Mouse (Mus musculus): ENCODE results near the gene Tlr13.

GRCm38 (mm10) chrX:106209100-106209499 lies 66.1 kb downstream of the Tlr13 start:
- TF ChIP-seq CTCF (IDR thresholded peaks at IDR 0.05; ENCODE audit: low read depth) (no peak), EP300 (IDR thresholded peaks at IDR 0.05; ENCODE audit: low read depth) (no peak)
